Mouse (Mus musculus): Measurements from ENCODE around the gene Tmem269. TPM values are rescaled to one million over a fixed set of nuclear protein-coding genes. Genes with fewer than 3 reads are reported as not detected.

Tmem269 gene
- polyA plus RNA-seq, 1 experiment from 2014 or later = not detected

GRCm38 (mm10) chr4:119247462-119248235, 29.6 kb upstream of the Tmem269 start:
- 27% methylated on average over 13 of the region's 13 CpGs for WGBS
- Histone ChIP-seq H3K36me3 (replicated peaks) (peaks cover 22% of the 10 kb centered on the region), H3K4me2 (no peak overlapping the region), H3K9me3 (no peaks in the 10 kb centered on the region), H3K9ac (no peak overlapping the region), H3K27me3 (no peaks in the 10 kb centered on the region), H3K4me3 (replicated peaks) (no peak overlapping the region), H3K27ac (peak overlapping the region; percentile 47; the same call in 1 of the 2 replicates), H3K4me1 (peaks cover 15% of the 10 kb centered on the region)
- ATAC-seq (ENCODE audit: low FRiP score) = peak; percentile 88

GRCm38 (mm10) chr4:119246688-119247225, 28.7 kb upstream of the Tmem269 start:
- Histone ChIP-seq H3K27ac (no peak overlapping the region), H3K9ac (no peak overlapping the region), H3K4me3 (replicated peaks) (no peak overlapping the region), H3K4me1 (peaks cover 15% of the 10 kb centered on the region), H3K9me3 (no peaks in the 10 kb centered on the region), H3K4me2 (no peak overlapping the region), H3K36me3 (replicated peaks) (peaks cover 31% of the 10 kb centered on the region), H3K27me3 (no peaks in the 10 kb centered on the region)
- WGBS = 80% methylated on average over 14 of the region's 14 CpGs
- ATAC-seq (ENCODE audit: low FRiP score) = no peak

GRCm38 (mm10) chr4:119245961-119246360, 27.9 kb upstream of the Tmem269 start:
- no peak overlapping the region for H3K9ac ChIP-seq
- H3K4me3 ChIP-seq (replicated peaks) = no peak overlapping the region
- H3K9me3 ChIP-seq = no peaks in the 10 kb centered on the region
- 0 out of 2 replicates have a peak overlapping the region, but pooled peaks have one; percentile 42 for H3K27ac ChIP-seq
- peaks cover 35% of the 10 kb centered on the region for H3K36me3 ChIP-seq (replicated peaks)
- ATAC-seq (ENCODE audit: low FRiP score) = no peak
- no peak overlapping the region for H3K4me2 ChIP-seq
- WGBS = 87% methylated on average over 9 of the region's 9 CpGs
- H3K27me3 ChIP-seq = no peaks in the 10 kb centered on the region
- peaks cover 15% of the 10 kb centered on the region for H3K4me1 ChIP-seq

GRCm38 (mm10) chr4:119245556-119245955, 27.5 kb upstream of the Tmem269 start:
- Histone ChIP-seq H3K9ac (no peak overlapping the region), H3K4me1 (peaks cover 15% of the 10 kb centered on the region), H3K4me3 (replicated peaks) (no peak overlapping the region), H3K9me3 (no peaks in the 10 kb centered on the region), H3K27me3 (no peaks in the 10 kb centered on the region), H3K27ac (0 out of 2 replicates have a peak overlapping the region, but pooled peaks have one; percentile 42), H3K4me2 (no peak overlapping the region), H3K36me3 (replicated peaks) (peaks cover 35% of the 10 kb centered on the region)
- WGBS = 80% methylated on average over 7 of the region's 7 CpGs
- ATAC-seq (ENCODE audit: low FRiP score) = no peak

GRCm38 (mm10) chr4:119244468-119245240, 26.6 kb upstream of the Tmem269 start:
- Histone ChIP-seq H3K4me2 (no peak overlapping the region), H3K27ac (no peak overlapping the region), H3K36me3 (replicated peaks) (peaks cover 35% of the 10 kb centered on the region), H3K4me1 (peaks cover 15% of the 10 kb centered on the region), H3K27me3 (no peaks in the 10 kb centered on the region), H3K9ac (no peak overlapping the region), H3K4me3 (replicated peaks) (no peak overlapping the region), H3K9me3 (no peaks in the 10 kb centered on the region)
- no peak for ATAC-seq (ENCODE audit: low FRiP score)
- WGBS = 86% methylated on average over 22 of the region's 22 CpGs

- ATAC-seq (ENCODE audit: low FRiP score) = no peak
- no peaks in the 10 kb centered on the region for H3K9me3 ChIP-seq
- no peaks in the 10 kb centered on the region for H3K27me3 ChIP-seq
- 92% methylated on average over 12 of the region's 12 CpGs for WGBS
- H3K4me2 ChIP-seq = no peak overlapping the region
- H3K9ac ChIP-seq = no peak overlapping the region
- H3K4me3 ChIP-seq (replicated peaks) = no peak overlapping the region
- no peak overlapping the region for H3K27ac ChIP-seq
- peaks cover 28% of the 10 kb centered on the region for H3K36me3 ChIP-seq (replicated peaks)
- peaks cover 13% of the 10 kb centered on the region for H3K4me1 ChIP-seq
Observed at GRCm38 (mm10) chr4:119242571-119242970, 24.6 kb upstream of the Tmem269 start.

GRCm38 (mm10) chr4:119241664-119242063, 23.6 kb upstream of the Tmem269 start:
- no peak for ATAC-seq (ENCODE audit: low FRiP score)
- H3K4me3 ChIP-seq (replicated peaks) = no peak overlapping the region
- H3K27ac ChIP-seq = no peak overlapping the region
- H3K27me3 ChIP-seq = no peaks in the 10 kb centered on the region
- 0 out of 2 replicates have a peak, but pooled peaks cover 4% of the 10 kb centered on the region for H3K4me1 ChIP-seq
- H3K9ac ChIP-seq = no peak overlapping the region
- peaks cover 34% of the 10 kb centered on the region for H3K36me3 ChIP-seq (replicated peaks)
- H3K4me2 ChIP-seq = no peak overlapping the region
- 91% methylated on average over 14 of the region's 14 CpGs for WGBS
- no peaks in the 10 kb centered on the region for H3K9me3 ChIP-seq

GRCm38 (mm10) chr4:119239181-119239682, 21.2 kb upstream of the Tmem269 start:
- Histone ChIP-seq H3K4me2 (no peak overlapping the region), H3K27ac (peak overlapping the region; percentile 63; the same call in 1 of the 2 replicates), H3K4me1 (peaks cover 9% of the 10 kb centered on the region; the same call in 1 of the 2 replicates), H3K36me3 (replicated peaks) (peaks cover 26% of the 10 kb centered on the region), H3K9ac (no peak overlapping the region), H3K4me3 (replicated peaks) (no peak overlapping the region), H3K9me3 (no peaks in the 10 kb centered on the region), H3K27me3 (peaks cover 2% of the 10 kb centered on the region)
- WGBS = 42% methylated on average over 12 of the region's 12 CpGs
- ATAC-seq (ENCODE audit: low FRiP score) = peak; percentile 61

GRCm38 (mm10) chr4:119238661-119239060, 20.6 kb upstream of the Tmem269 start:
- no peak overlapping the region for H3K9ac ChIP-seq
- H3K27me3 ChIP-seq = peaks cover 5% of the 10 kb centered on the region
- 0 out of 2 replicates have a peak, but pooled peaks have one; percentile 30 for ATAC-seq (ENCODE audit: low FRiP score)
- no peaks in the 10 kb centered on the region for H3K9me3 ChIP-seq
- peaks cover 14% of the 10 kb centered on the region for H3K4me1 ChIP-seq
- H3K4me2 ChIP-seq = no peak overlapping the region
- H3K27ac ChIP-seq = 0 out of 2 replicates have a peak overlapping the region, but pooled peaks have one; percentile 42
- WGBS = 78% methylated on average over 3 of the region's 3 CpGs
- H3K4me3 ChIP-seq (replicated peaks) = no peak overlapping the region
- peaks cover 23% of the 10 kb centered on the region for H3K36me3 ChIP-seq (replicated peaks)

GRCm38 (mm10) chr4:119234348-119234747, 16.3 kb upstream of the Tmem269 start:
- Histone ChIP-seq H3K4me2 (peak overlapping the region; percentile 95), H3K4me3 (replicated peaks) (peak overlapping the region; percentile 86; the same call in 1 of the 2 replicates)
- no peak for ATAC-seq (ENCODE audit: low FRiP score)

GRCm38 (mm10) chr4:119233256-119233901, 15.4 kb upstream of the Tmem269 start:
- Histone ChIP-seq H3K9me3 (no peaks in the 10 kb centered on the region), H3K4me2 (peak overlapping the region; percentile 95), H3K36me3 (replicated peaks) (peaks cover 14% of the 10 kb centered on the region; the same call in 1 of the 2 replicates), H3K27me3 (peaks cover 5% of the 10 kb centered on the region), H3K4me1 (peaks cover 24% of the 10 kb centered on the region), H3K4me3 (replicated peaks) (peak overlapping the region; percentile 86), H3K27ac (0 out of 2 replicates have a peak overlapping the region, but pooled peaks have one; percentile 50), H3K9ac (peak overlapping the region; percentile 82)
- peak; percentile 15; the same call in 1 of the 2 replicates for ATAC-seq (ENCODE audit: low FRiP score)
- WGBS = under 1% methylated on average over 36 of the region's 36 CpGs

More at GRCm38 (mm10) chr4:119234348-119234747, 16.3 kb upstream of the Tmem269 start:
- no peak overlapping the region for H3K9ac ChIP-seq
- H3K36me3 ChIP-seq (replicated peaks) = peaks cover 11% of the 10 kb centered on the region; the same call in 1 of the 2 replicates
- peaks cover 5% of the 10 kb centered on the region for H3K27me3 ChIP-seq
- H3K9me3 ChIP-seq = no peaks in the 10 kb centered on the region
- H3K4me1 ChIP-seq = peaks cover 24% of the 10 kb centered on the region
- WGBS = 75% methylated on average over 3 of the region's 3 CpGs
- H3K27ac ChIP-seq = no peak overlapping the region
